Mouse (Mus musculus) cerebellum, adult 8-10 months (tissue): ENCODE data around the gene Pdlim5.

Experiments
- DNase-seq: peaks from one replicate; pipeline ENCODE4 v3.0.0; 2022

The Pdlim5 gene

DNA sequence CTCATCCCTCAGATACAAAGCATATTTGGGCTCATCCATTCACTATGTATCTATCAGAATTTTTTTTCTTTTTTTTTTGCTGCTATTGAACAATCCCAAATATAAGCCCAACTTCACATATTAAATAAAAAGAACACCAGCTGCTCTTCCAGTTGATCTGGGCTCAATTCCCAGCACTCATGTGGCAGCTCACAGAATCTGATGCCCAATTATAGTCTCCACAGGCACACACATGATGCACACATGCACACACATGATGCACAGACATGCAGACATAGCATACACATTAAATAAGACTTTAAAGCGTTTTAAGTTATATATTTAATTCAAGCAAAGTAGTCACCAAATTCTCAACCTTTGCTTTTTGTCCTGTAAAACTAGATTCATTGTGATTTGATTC lies 62.0 kb downstream of the Pdlim5 start:
- no peak for DNase-seq

- no peak for DNase-seq
Measured at GRCm38 (mm10) chr3:142332716-142333115, 62.8 kb downstream of the Pdlim5 start.

GRCm38 (mm10) chr3:142331872-142332554 lies 63.5 kb downstream of the Pdlim5 start:
- no peak for DNase-seq

DNA sequence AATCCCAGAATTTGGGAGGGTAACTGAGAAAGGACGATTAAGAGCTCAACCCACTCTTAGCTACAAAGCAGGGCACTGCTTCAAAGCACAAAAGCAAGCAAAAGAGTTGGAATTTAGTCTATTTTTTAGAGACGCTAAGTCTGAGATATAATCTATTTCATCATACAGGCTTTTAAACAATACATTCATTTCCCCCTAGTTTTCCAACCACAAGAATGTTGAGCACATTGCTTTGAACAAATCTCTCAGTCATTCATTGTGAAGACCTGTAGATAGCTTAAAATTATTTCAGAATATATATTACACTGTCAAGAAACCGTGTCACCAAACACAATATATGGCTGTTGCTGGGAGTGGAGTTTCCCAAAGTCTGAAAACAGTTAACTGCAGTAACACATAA lies 65.1 kb downstream of the Pdlim5 start:
- no peak for DNase-seq

DNA sequence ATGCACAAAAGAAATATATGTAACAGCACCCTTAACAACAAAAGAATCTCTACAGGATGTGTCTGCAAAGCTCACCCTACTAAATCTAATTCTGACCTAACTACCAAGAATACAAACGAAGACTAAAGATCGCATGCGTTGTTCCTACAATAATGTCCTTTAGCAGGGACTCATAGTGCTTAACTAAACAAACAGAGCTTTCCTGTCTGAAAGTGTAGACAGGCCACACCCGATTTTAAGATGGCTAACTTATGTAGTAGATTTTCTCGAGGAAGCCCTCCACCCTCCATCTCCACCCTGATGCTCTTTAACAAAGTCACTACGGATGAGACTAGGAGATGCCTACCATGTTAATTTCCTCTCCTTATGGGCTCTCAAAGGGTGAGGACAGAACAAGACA lies 71.9 kb downstream of the Pdlim5 start:
- no peak for DNase-seq

GRCm38 (mm10) chr3:142321930-142322329 lies 73.6 kb downstream of the Pdlim5 start:
- DNase-seq: no peak

GRCm38 (mm10) chr3:142318147-142318546 lies 77.3 kb downstream of the Pdlim5 start:
- peak; percentile 14 for DNase-seq

GRCm38 (mm10) chr3:142316138-142316740 lies 79.3 kb downstream of the Pdlim5 start:
- DNase-seq: no peak

DNA sequence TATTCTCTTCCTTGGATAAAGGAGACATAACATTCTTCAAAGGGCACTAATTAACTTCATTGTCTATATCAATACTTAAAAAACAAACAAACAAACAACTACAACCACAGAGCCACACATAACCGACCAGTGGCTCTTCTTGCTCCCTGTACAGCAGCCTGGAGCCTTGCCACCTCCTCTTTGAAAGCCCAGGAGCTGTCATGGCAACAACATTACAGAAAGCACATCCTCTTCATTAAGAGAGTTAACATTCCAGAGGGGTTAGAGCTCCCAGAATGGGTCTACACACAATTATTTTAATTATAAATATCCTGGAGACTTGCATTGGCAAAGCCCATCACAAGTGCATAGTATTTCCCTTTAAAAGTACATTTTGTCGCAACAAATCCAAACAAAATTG lies 84.4 kb downstream of the Pdlim5 start:
- no peak for DNase-seq

DNA sequence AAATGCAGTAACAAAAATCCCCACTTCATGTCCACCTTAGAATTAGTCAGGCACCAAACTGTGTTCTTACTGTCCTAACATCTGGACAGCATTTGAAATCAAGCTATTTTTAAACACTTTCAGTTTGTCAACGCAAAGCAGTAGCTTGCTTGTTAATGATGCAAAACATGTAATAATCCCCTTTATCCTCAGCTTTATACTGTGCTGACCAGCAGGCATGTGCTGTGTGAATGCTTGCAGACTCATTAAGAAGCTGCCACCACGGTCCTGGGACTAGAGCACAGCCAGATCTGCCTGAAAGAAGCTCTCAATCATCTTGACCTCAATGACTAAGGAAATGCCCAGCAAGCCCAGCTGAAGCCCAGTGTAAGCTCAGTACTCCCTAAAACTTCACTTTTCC lies 85.0 kb downstream of the Pdlim5 start:
- no peak for DNase-seq

DNA sequence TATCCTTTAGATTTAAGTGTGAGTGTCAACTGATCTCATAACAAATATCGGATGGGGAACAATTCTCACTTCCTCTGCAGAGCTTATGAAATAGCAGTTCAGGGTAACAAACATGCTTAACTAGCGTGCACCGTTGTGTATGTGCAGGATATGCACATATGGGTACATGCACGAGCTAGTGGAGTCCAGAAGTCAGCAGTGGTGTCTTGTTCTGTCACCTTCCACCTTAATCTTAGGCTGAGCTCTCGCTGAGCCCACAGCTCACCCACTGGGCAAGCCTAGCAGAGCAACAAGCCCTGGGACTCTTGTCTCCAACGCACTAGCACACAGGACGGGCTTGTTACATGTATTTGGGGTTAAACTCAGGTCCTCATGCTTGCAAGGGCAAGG lies 100.2 kb downstream of the Pdlim5 start:
- DNase-seq: no peak

- no peak for DNase-seq
Measured at GRCm38 (mm10) chr3:142294616-142295286, 100.7 kb downstream of the Pdlim5 start.

- DNase-seq: no peak
Measured at GRCm38 (mm10) chr3:142293561-142293960, 101.9 kb downstream of the Pdlim5 start.

DNA sequence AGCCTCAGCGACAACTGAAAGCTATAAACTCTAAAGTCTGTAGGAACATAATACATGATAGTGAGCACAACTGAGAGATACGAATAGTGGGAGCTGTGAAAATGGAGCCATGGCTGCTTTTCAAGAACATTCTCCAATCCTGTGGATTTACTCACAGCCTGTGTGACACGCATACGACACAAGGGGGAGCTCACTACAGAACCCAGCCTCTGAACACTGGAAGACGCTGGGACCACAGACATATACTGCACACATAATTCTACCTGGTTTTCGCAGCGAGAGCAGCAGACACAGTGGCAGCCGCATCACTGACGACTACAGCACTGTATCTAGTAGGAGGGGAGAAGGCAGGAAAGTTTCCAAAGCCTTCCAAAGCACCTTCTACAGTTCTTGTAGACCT lies 112.8 kb downstream of the Pdlim5 start:
- peak; percentile 36 for DNase-seq

DNA sequence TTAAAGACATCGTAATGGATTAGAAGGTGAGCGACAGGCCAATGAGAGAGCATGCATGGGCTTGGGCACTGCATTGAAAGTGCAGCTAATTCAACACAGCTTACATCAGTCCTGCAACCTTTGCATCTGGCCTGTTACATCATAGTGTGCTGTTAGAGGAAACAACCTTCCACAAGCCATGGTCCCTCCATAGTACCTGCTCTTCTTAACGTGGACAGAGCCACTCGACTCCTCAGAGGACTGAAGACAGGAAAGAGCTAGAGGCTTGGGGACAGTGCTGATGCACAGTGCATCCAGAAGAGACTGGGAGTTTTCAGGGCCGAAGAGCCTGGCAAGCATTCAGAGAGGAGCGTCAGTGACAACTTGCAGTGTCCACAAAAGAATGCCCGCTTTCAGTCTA lies 113.8 kb downstream of the Pdlim5 start:
- no peak for DNase-seq

DNA sequence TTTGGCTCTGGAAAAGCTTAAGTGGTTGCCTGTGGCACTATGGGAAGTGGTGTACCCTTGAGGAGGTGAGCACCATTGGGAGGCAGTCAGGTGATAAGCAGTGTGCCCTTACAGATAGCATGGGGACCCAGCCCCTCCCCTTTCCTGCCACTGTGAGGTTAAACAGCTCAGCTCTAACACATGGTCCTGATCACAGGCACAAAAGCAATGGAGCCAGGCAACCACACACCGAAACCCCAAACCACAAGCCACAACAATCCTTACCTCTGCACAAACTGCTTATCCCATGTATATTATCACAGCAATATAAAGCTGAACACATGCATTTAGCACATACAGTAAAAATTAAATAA lies 114.4 kb downstream of the Pdlim5 start:
- DNase-seq: no peak

- DNase-seq: no peak
Measured at GRCm38 (mm10) chr3:142280366-142281092, 115.0 kb downstream of the Pdlim5 start.

DNA sequence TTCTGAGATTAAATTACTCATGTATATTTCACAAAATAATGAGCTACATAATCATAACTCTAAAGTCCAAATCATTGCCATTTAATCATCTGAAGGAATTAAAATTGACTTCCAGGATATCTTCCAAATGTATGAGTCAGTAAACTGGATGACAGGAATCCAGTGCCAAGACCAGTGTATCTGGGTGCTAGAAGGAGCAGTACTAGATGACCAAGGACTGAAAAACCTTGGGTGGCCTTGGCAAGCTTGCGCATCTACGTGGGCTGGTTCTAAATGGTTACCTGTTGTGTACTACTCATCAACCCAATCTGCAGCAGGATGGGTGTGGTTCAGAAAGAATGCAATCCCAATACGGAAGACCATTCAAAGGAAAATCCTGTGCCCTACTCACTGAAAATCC lies 116.5 kb downstream of the Pdlim5 start:
- no peak for DNase-seq

- no peak for DNase-seq
Measured at GRCm38 (mm10) chr3:142276506-142276905, 119.0 kb downstream of the Pdlim5 start.

DNA sequence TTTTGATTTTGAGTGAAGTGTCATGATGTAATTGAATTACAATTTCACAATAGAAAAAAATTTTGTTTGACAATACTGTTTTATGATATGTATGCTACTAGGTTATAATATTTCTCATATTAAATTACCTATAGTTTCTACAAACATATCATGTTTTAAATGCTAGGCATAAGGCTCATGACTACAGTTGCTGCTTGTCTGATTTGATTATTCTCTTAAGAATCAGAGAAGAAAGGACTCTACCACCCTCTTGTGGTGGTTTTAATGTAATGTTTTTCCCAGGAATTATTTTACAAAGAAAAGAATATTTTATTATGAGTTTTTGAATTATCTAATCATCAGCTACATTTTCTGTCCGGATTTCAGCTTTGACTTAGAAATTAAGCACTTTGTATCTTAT lies 120.5 kb downstream of the Pdlim5 start:
- DNase-seq: no peak

DNA sequence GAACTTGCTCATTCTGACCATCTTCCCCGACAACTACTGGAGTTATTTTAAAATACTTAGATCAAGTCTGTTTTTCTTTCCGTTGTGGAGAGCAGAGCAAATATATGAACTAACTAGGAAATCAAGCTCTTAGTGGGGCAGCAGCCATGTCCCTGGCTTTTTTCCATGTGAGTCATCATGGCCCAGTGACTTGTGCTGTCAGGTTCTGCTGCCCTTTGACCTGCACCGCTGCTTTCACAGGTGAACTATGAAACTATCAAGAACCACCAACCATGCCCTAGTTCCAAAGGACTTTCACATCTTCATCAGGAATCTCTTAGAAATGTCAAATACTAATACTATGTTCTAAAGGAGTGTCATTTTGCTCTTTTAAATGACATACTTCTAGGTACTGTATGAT lies 121.0 kb downstream of the Pdlim5 start:
- DNase-seq: no peak

- no peak for DNase-seq
Measured at GRCm38 (mm10) chr3:142273265-142273664, 122.2 kb downstream of the Pdlim5 start.

DNA sequence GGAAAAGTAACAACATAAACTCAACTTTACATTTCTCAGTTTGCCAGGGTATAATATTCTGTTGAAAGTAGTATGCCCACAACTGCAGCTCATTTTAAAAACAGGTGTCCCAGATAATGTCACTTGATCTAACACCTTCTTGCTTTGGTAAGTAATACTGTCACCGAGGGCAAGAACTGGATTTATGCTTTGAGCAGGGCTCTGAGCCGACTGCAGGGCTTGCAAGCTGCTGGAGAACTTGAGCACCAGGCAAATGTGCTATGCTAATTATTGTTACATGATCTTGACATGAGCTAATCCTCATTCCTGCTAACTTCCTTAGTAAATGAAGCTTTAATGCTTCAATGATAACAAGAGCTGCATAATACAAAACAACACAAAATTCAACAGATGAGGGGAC lies 139.1 kb downstream of the Pdlim5 start:
- DNase-seq: no peak

DNA sequence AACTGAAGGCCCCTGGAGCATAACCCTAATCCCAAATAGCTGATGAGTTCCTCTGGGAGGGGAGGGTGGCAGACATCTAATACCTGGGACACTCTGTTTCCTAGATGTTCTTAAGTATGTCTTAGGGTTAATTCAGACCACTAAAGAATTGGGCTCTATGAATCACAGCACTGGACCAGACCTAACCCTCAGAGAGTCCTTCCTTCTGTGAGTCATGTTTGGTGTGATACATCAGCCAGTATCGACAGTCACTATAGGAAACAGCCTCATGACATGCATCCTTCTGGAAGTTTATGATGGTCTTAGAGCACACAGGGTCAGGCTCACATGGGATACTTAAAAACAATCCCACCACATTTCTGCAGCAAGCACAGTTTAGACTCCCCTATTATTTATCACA lies 143.4 kb downstream of the Pdlim5 start:
- DNase-seq: no peak
